Mouse (Mus musculus) bone marrow, adult 2 months (tissue): ENCODE measurements around the gene Zfp874a. TPM values are rescaled to one million over a fixed set of nuclear protein-coding genes. Genes with fewer than 3 reads are reported as not detected.
A peak's percentile ranks its signal among the peaks of the same experiment; 100 is the strongest.
"Not testable (repeated sequence)": the region's sequence is repeated elsewhere in the genome, so short reads cannot be mapped to it uniquely, and the experiment has no call there.

Source experiments
- H3K27ac ChIP-seq: fragments of 200-500 bp; 2 replicates; pipeline ENCODE4 v1.5.1; 2012; ENCODE audit warnings: low read depth, mild to moderate bottlenecking, control low read depth, inconsistent platforms, low read length; ENCODE audit not compliant: control insufficient read depth, poor library complexity, insufficient read depth
- H3K4me1 ChIP-seq: fragments of 200-500 bp; 2 replicates; pipeline ENCODE4 v1.6.1; 2011; ENCODE audit warnings: low read length; ENCODE audit not compliant: control insufficient read depth, insufficient read depth
- H3K4me3 ChIP-seq: fragments of 200-500 bp; replicated peaks from 2 replicates; pipeline ENCODE3; 2011; ENCODE audit warnings: mild to moderate bottlenecking, low read depth, low read length, control low read depth; ENCODE audit not compliant: control insufficient read depth
- CTCF ChIP-seq: fragments of 200-500 bp; IDR thresholded peaks from 2 replicates; pipeline ENCODE4 v1.5.1; 2011; ENCODE audit warnings: low read length, control low read depth; ENCODE audit not compliant: control insufficient read depth, insufficient read depth
- POLR2A ChIP-seq: fragments of 200-500 bp; IDR thresholded peaks from 2 replicates; pipeline ENCODE4 v1.6.1; 2011; ENCODE audit warnings: low read depth, mild to moderate bottlenecking, control low read depth, low read length, borderline replicate concordance; ENCODE audit not compliant: control insufficient read depth
- WGBS: fragments of 180-500 bp; shearing (Covaris S2); methylation state at CpG from one replicate; pipeline ENCODE4 v1.1.7; 2018; 5-methylcytosine and 5-hydroxymethylcytosine counted together
- polyA plus RNA-seq: library from polyadenylated mRNA; stranded (reverse); fragments of >200 nt; gene quantifications from 2 replicates; pipeline ENCODE4 v1.2.4, GENCODE M21; 2011; ENCODE audit warnings: low replicate concordance; ENCODE audit not compliant: missing spikeins, insufficient read depth, insufficient read length

The Zfp874a gene
- polyA plus RNA-seq, 1 experiment, result 10.9 TPM

DNA sequence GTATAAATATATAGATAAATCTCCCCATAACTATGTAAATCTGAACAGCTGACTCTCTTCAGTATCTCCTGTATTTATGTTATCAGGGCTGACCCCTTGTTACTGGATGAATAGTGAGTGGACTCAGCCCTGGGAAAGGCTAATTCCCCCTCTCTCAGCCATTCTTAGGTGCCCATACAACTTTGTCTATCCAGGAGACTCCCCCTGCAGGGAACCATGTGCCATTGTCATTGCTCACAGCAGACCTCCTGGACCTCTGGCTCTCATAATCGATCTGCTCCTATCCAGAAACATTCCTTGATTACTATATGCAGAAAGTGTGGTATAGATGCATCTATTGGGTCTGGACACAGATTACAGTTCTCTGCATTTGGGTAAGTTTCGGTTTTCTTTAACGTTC, 34.6 kb downstream of the Zfp874a start:
- TF ChIP-seq CTCF (no peak), POLR2A (no peak)
- Histone ChIP-seq H3K4me3 (no peak overlapping the region), H3K4me1 (peaks cover 1% of the 10 kb centered on the region; the same call in 1 of the 2 replicates), H3K27ac (no peak overlapping the region)
- 83% methylated on average over 3 of the region's 3 CpGs for WGBS

GRCm38 (mm10) chr13:67415759-67416158, 35.7 kb downstream of the Zfp874a start:
- 85% methylated on average over 6 of the region's 6 CpGs for WGBS
- TF ChIP-seq POLR2A, result no peak
- no peak for TF ChIP-seq CTCF

GRCm38 (mm10) chr13:67413634-67414033, 37.8 kb downstream of the Zfp874a start:
- H3K4me1 ChIP-seq, H3K27ac ChIP-seq, H3K4me3 ChIP-seq: not testable (repeated sequence)
- WGBS, result 54% methylated on average over 3 of the region's 3 CpGs

More at GRCm38 (mm10) chr13:67415759-67416158, 35.7 kb downstream of the Zfp874a start:
- H3K4me3 ChIP-seq, result no peak overlapping the region
- peaks cover 1% of the 10 kb centered on the region; the same call in 1 of the 2 replicates for H3K4me1 ChIP-seq
- H3K27ac ChIP-seq, result no peak overlapping the region

DNA sequence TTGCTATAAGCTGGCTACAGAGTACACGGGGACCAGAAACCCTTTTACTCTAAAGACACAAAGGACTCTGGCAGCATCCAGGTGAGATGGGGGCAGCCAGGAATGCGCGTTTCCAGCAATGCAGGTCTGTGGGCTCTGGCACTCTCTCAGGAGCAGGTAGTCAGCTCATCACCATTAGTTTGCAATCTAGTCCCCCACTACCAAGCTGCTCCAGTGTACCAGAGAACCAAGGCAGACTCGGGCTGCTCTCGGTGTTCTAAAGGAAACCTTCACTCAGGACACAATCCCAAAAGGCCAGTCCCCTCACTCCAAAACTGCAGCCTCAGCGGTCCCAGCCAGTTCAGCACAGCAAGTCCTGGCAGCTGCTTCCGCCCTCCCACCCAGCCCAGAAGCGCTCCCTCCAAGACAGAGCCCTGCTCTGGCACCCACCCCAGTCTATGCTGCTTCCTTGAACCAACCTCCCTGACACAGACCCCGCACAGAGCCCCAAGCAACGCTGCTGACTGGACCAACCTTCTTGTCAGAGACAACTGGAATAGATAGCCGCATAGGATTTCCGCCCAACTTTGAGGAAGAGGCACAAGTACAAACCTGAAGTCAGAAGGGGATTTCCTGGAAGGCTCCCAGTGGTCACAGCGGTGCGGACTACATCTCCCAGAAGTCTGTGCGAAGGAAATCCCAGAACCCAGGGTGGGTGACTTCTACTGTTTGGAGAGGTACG, 52.1 kb downstream of the Zfp874a start, which contains the start of gene Zfp429:
Gene Zfp429, minus strand, starts transcription at position 637 of the 721 bp plus-strand sequence.
- H3K27ac ChIP-seq, result peak within 1 kb of the TSS; percentile 69
- WGBS, result 4% methylated on average over 16 of the region's 16 CpGs

DNA sequence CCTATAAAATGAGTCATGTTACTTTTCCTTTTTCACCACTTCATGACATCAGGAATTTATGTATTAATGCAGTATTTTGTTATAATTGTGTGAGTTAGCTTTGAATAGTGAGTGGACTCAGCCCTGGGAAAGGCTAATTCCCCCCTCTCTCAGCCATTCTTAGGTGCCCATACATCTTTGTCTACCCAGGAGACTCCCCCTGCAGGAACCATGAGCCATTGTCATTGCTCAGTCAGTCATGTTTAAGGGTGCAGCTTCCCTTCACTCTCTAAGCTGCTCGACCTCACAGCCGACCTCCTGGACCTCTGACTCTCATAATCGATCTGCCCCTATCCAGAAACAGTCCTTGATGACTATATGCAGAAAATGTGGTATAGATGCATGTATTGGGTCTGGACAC, 75.2 kb downstream of the Zfp874a start:
- H3K4me1 ChIP-seq, H3K4me3 ChIP-seq, H3K27ac ChIP-seq: not testable (repeated sequence)
- WGBS, result 48% methylated on average over 3 of the region's 3 CpGs

More for the DNA sequence above, 52.1 kb downstream of the Zfp874a start, which contains the start of gene Zfp429:
- H3K4me1 ChIP-seq, result not testable (repeated sequence)
- H3K4me3 ChIP-seq, result peak within 1 kb of the TSS; percentile 82

- H3K4me3 ChIP-seq, result peak within 1 kb of the TSS; percentile 81
- peak within 1 kb of the TSS; percentile 46; the same call in 1 of the 2 replicates for H3K27ac ChIP-seq
- WGBS, result 7% methylated on average over 14 of the region's 15 CpGs
- H3K4me1 ChIP-seq, result not testable (repeated sequence)
Measured at GRCm38 (mm10) chr13:67375050-67375911, 76.1 kb downstream of the Zfp874a start, which contains the start of the genes Gm28041 and Zfp456. Gm28041 (minus strand) TSS chr13:67375733. Zfp456 (minus strand) TSS chr13:67375810.

Other genes with a start within 250 kb of the Zfp874a start
- gene Zfp458, start 173.2 kb downstream of the Zfp874a start, polyA plus RNA-seq, result 0.70 and 0.97 TPM in 2 replicates
- gene Zfp457, start 145.1 kb downstream of the Zfp874a start, polyA plus RNA-seq, result 3.0 TPM in 1 of 2 replicates, not detected in the other
- gene Zfp595, start 119.1 kb downstream of the Zfp874a start, polyA plus RNA-seq, result 1.7 and 2.1 TPM in 2 replicates
- not detected in 2 replicates for gene Gm28044, start 91.1 kb downstream of the Zfp874a start, polyA plus RNA-seq
- 0.90 and 2.1 TPM in 2 replicates for gene Zfp953, start 91.0 kb downstream of the Zfp874a start, polyA plus RNA-seq
- not detected in 2 replicates for gene Gm28041, start 75.9 kb downstream of the Zfp874a start, polyA plus RNA-seq
- 1.9 and 2.4 TPM in 2 replicates for gene Zfp456, start 75.8 kb downstream of the Zfp874a start, polyA plus RNA-seq
- gene Zfp429, start 51.8 kb downstream of the Zfp874a start, polyA plus RNA-seq, result 3.2 and 13.3 TPM in 2 replicates
- gene Zfp459, start 30.2 kb downstream of the Zfp874a start, polyA plus RNA-seq, result 0.50 and 3.4 TPM in 2 replicates
- 4.4 and 5.8 TPM in 2 replicates for gene Zfp874b, start 32.6 kb upstream of the Zfp874a start, polyA plus RNA-seq
- 1.8 and 6.7 TPM in 2 replicates for gene Zfp58, start 48.9 kb upstream of the Zfp874a start, polyA plus RNA-seq
- not detected in 2 replicates for gene Gm26965, start 74.5 kb upstream of the Zfp874a start, polyA plus RNA-seq
- gene Zfp87, start 74.6 kb upstream of the Zfp874a start, polyA plus RNA-seq, result 6.6 and 8.2 TPM in 2 replicates
- gene Zfp748, start 102.2 kb upstream of the Zfp874a start, polyA plus RNA-seq, result 1.6 and 2.5 TPM in 2 replicates
- 1.7 and 4.1 TPM in 2 replicates for gene Zfp729b, start 158.1 kb upstream of the Zfp874a start, polyA plus RNA-seq
- gene Gm49345, start 186.1 kb upstream of the Zfp874a start, polyA plus RNA-seq, result not detected in 2 replicates
- 0.83 and 8.7 TPM in 2 replicates for gene Zfp729a, start 186.2 kb upstream of the Zfp874a start, polyA plus RNA-seq
- 1.9 and 11.3 TPM in 2 replicates for gene Zfp738, start 235.4 kb upstream of the Zfp874a start, polyA plus RNA-seq